Mouse (Mus musculus): ENCODE data around the gene Plpp7.

- no peak for TF ChIP-seq CTCF (IDR thresholded peaks at IDR 0.05; ENCODE audit: low read depth)
- no peak for TF ChIP-seq EP300 (IDR thresholded peaks at IDR 0.05; ENCODE audit: low read depth)
Measured at GRCm38 (mm10) chr2:32062626-32063410, 32.5 kb upstream of the Plpp7 start.

Measured in liver, embryonic 14.5 days (tissue).